8 mouse cellular contexts compared by ENCODE assay signal in genomic region chr5:114942766-114943130, GRCm38 (mm10). TPM values are rescaled to one million over a fixed set of nuclear protein-coding genes. Genes with fewer than 3 reads are reported as not detected.
A peak's percentile ranks its signal among the peaks of the same experiment; 100 is the strongest.
DNase-seq lines count a peak whose midpoint lies in the region; ATAC-seq and TF ChIP-seq lines count a peak whose summit lies in the region.

No protein-coding gene starts in this region.

- no peak for ATAC-seq in embryonic facial prominence, embryonic 13.5 days (ENCODE audit: insufficient number of reproducible peaks, insufficient read depth, low FRiP score, low TSS enrichment, low read depth)
- ATAC-seq in intestine, embryonic 15.5 days = no peak
- no peak for ATAC-seq in neural tube, embryonic 12.5 days (ENCODE audit: low FRiP score, low read depth)

- H3K9me3 ChIP-seq in embryonic facial prominence, embryonic 13.5 days = peaks cover 5% of the 10 kb centered on the region; the same call in 1 of the 2 replicates
- no peaks in the 10 kb centered on the region for H3K9me3 ChIP-seq in intestine, embryonic 15.5 days
- H3K9me3 ChIP-seq in neural tube, embryonic 12.5 days = no peaks in the 10 kb centered on the region

- H3K27ac ChIP-seq in liver, adult 2 months (replicated peaks; ENCODE audit: insufficient read depth, low read depth, low read length) = no peak overlapping the region
- H3K27ac ChIP-seq in embryonic facial prominence, embryonic 13.5 days = peak overlapping the region; percentile 86; the same call in 1 of the 2 replicates
- no peak overlapping the region for H3K27ac ChIP-seq in intestine, embryonic 15.5 days
- no peak overlapping the region for H3K27ac ChIP-seq in neural tube, embryonic 12.5 days

- DNase-seq in liver, adult 2 months (ENCODE audit: extremely low read depth, low read depth, low spot score) = no peak
- DNase-seq in liver = no peak
- no peak for DNase-seq in cerebellum, adult 11 months
- DNase-seq in embryo, embryonic 10.5 days (ENCODE audit: low spot score) = no peak
- no peak for DNase-seq in testis, postnatal 10 days (ENCODE audit: low spot score)

- H3K4me3 ChIP-seq in liver, adult 2 months (ENCODE audit: insufficient read depth, low read depth, low read length) = peak overlapping the region; percentile 86
- peak overlapping the region; percentile 72 for H3K4me3 ChIP-seq in embryonic facial prominence, embryonic 13.5 days
- peak overlapping the region; percentile 97 for H3K4me3 ChIP-seq in intestine, embryonic 15.5 days (replicated peaks)
- peak overlapping the region; percentile 78 for H3K4me3 ChIP-seq in neural tube, embryonic 12.5 days

- H3K36me3 ChIP-seq in liver, adult 2 months (ENCODE audit: control insufficient read depth, insufficient read depth, low read length) = no peaks in the 10 kb centered on the region; the same call in 1 of the 2 replicates
- H3K36me3 ChIP-seq in embryonic facial prominence, embryonic 13.5 days = peaks cover 23% of the 10 kb centered on the region
- H3K36me3 ChIP-seq in intestine, embryonic 15.5 days = peaks cover 16% of the 10 kb centered on the region
- peaks cover 22% of the 10 kb centered on the region for H3K36me3 ChIP-seq in neural tube, embryonic 12.5 days

- TF ChIP-seq CTCF in liver, adult 2 months (IDR thresholded peaks at IDR 0.05; ENCODE audit: low read depth, low read length) = no peak

- TF ChIP-seq POLR2A in liver, adult 2 months (IDR thresholded peaks at IDR 0.05; ENCODE audit: extremely low read depth, insufficient read depth, low read length) = no peak

- peak overlapping the region; percentile 71 for H3K4me2 ChIP-seq in embryonic facial prominence, embryonic 13.5 days
- H3K4me2 ChIP-seq in intestine, embryonic 15.5 days (replicated peaks) = peak overlapping the region; percentile 60
- H3K4me2 ChIP-seq in neural tube, embryonic 12.5 days (replicated peaks) = peak overlapping the region; percentile 88

- H3K4me1 ChIP-seq in liver, adult 2 months (ENCODE audit: control insufficient read depth, insufficient read depth, low read length) = peaks cover 2% of the 10 kb centered on the region; the same call in 1 of the 2 replicates
- peaks cover 9% of the 10 kb centered on the region for H3K4me1 ChIP-seq in embryonic facial prominence, embryonic 13.5 days
- peaks cover 5% of the 10 kb centered on the region; the same call in 1 of the 2 replicates for H3K4me1 ChIP-seq in intestine, embryonic 15.5 days (replicated peaks)
- H3K4me1 ChIP-seq in neural tube, embryonic 12.5 days = peaks cover 6% of the 10 kb centered on the region

- H3K27me3 ChIP-seq in liver, adult 2 months (ENCODE audit: control insufficient read depth, insufficient read depth, low read length) = no peaks in the 10 kb centered on the region
- no peaks in the 10 kb centered on the region for H3K27me3 ChIP-seq in embryonic facial prominence, embryonic 13.5 days
- no peaks in the 10 kb centered on the region for H3K27me3 ChIP-seq in intestine, embryonic 15.5 days (replicated peaks)
- H3K27me3 ChIP-seq in neural tube, embryonic 12.5 days (replicated peaks) = no peaks in the 10 kb centered on the region

- H3K9ac ChIP-seq in liver, adult 2 months (ENCODE audit: low read depth, low read length) = no peak overlapping the region; the same call in 1 of the 2 replicates
- H3K9ac ChIP-seq in embryonic facial prominence, embryonic 13.5 days = peak overlapping the region; percentile 87
- peak overlapping the region; percentile 98 for H3K9ac ChIP-seq in intestine, embryonic 15.5 days
- H3K9ac ChIP-seq in neural tube, embryonic 12.5 days = peak overlapping the region; percentile 86

- peaks cover 3% of the 10 kb centered on the region; the same call in 1 of the 2 replicates for H3K79me2 ChIP-seq in liver, adult 2 months (ENCODE audit: control insufficient read depth, insufficient read depth, low read length)

- WGBS in liver, adult 2 months = 43% methylated on average over 4 of the region's 4 CpGs
- WGBS in embryonic facial prominence, embryonic 13.5 days = 31% methylated on average over 4 of the region's 4 CpGs
- 35% methylated on average over 4 of the region's 4 CpGs for WGBS in intestine, embryonic 15.5 days
- 52% methylated on average over 4 of the region's 4 CpGs for WGBS in neural tube, embryonic 12.5 days

RNA-seq across cellular contexts. Expression of gene 2210016L21Rik, which starts 0.8 kb away (rescaled TPM):
- total RNA-seq in liver, adult 2 months (2014; rRNA removed) = 3.0 and 5.2 TPM in 2 replicates
- 5.2 and 6.1 TPM in 2 replicates for polyA plus RNA-seq in liver, adult 2 months (2012; rRNA removed)
- polyA plus RNA-seq in embryonic facial prominence, embryonic 13.5 days (2015; fragmentation: Nextera tagmentation; extraction: Ambion mirVana) = 69.2 and 72.6 TPM in 2 replicates
- polyA plus RNA-seq in intestine, embryonic 15.5 days (2015; fragmentation: Nextera tagmentation; extraction: Ambion mirVana) = 51.3 and 62.7 TPM in 2 replicates
- 66.7 and 70.0 TPM in 2 replicates for polyA plus RNA-seq in neural tube, embryonic 12.5 days (2016; fragmentation: Nextera tagmentation; extraction: Ambion mirVana)

RNA-seq across cellular contexts. Expression of gene Oasl1, which starts 19.7 kb away (rescaled TPM):
- total RNA-seq in liver, adult 2 months (2014; rRNA removed) = 5.8 and 6.6 TPM in 2 replicates
- polyA plus RNA-seq in liver, adult 2 months (2012; rRNA removed) = 15.4 and 16.8 TPM in 2 replicates
- 0.48 and 0.56 TPM in 2 replicates for polyA plus RNA-seq in embryonic facial prominence, embryonic 13.5 days (2015; fragmentation: Nextera tagmentation; extraction: Ambion mirVana)
- polyA plus RNA-seq in intestine, embryonic 15.5 days (2015; fragmentation: Nextera tagmentation; extraction: Ambion mirVana) = 1.9 and 2.3 TPM in 2 replicates
- polyA plus RNA-seq in neural tube, embryonic 12.5 days (2016; fragmentation: Nextera tagmentation; extraction: Ambion mirVana) = 0.38 and 0.61 TPM in 2 replicates

RNA-seq across cellular contexts. Expression of gene Hnf1a, which starts 28.1 kb away (rescaled TPM):
- 6.1 and 9.3 TPM in 2 replicates for total RNA-seq in liver, adult 2 months (2014; rRNA removed)
- 13.5 and 19.2 TPM in 2 replicates for polyA plus RNA-seq in liver, adult 2 months (2012; rRNA removed)
- polyA plus RNA-seq in embryonic facial prominence, embryonic 13.5 days (2015; fragmentation: Nextera tagmentation; extraction: Ambion mirVana) = 0.26 TPM in 1 of 2 replicates, not detected in the other
- 18.0 and 18.6 TPM in 2 replicates for polyA plus RNA-seq in intestine, embryonic 15.5 days (2015; fragmentation: Nextera tagmentation; extraction: Ambion mirVana)
- 0.05 TPM in 1 of 2 replicates, not detected in the other for polyA plus RNA-seq in neural tube, embryonic 12.5 days (2016; fragmentation: Nextera tagmentation; extraction: Ambion mirVana)

RNA-seq across cellular contexts. Expression of gene Oasl2, which starts 46.0 kb away (rescaled TPM):
- 4.1 and 6.3 TPM in 2 replicates for total RNA-seq in liver, adult 2 months (2014; rRNA removed)
- 1.5 and 4.2 TPM in 2 replicates for polyA plus RNA-seq in liver, adult 2 months (2012; rRNA removed)
- polyA plus RNA-seq in embryonic facial prominence, embryonic 13.5 days (2015; fragmentation: Nextera tagmentation; extraction: Ambion mirVana) = 3.0 and 4.0 TPM in 2 replicates
- polyA plus RNA-seq in intestine, embryonic 15.5 days (2015; fragmentation: Nextera tagmentation; extraction: Ambion mirVana) = 5.5 and 8.0 TPM in 2 replicates
- polyA plus RNA-seq in neural tube, embryonic 12.5 days (2016; fragmentation: Nextera tagmentation; extraction: Ambion mirVana) = 1.3 and 2.5 TPM in 2 replicates

Comparison
In these comparisons a context has a peak if more than half of its experiments do, and no peak if none do; other contexts are left out.
1. RNA of gene Hnf1a, which starts 28.1 kb away (polyA plus RNA-seq): 18.0 to 18.6 TPM in intestine, embryonic 15.5 days and 13.5 to 19.2 TPM in liver, adult 2 months; 0.05 TPM in neural tube, embryonic 12.5 days and 0.26 TPM in embryonic facial prominence, embryonic 13.5 days; every median in the first group is over 10 times any median in the second.
2. Peak in every context shown above with its lines, with median percentiles within 50 percentile points of each other: H3K4me3 ChIP-seq and H3K4me2 ChIP-seq.